Mouse (Mus musculus): ENCODE measurements around the gene Gm10491.

The Gm10491 gene

GRCm38 (mm10) chrX:7878495-7878894, 29.1 kb downstream of the Gm10491 start:
- peak; percentile 31 to 46 for DNase-seq

- peak; percentile 86 to 92 for DNase-seq
These were observed 29.6 kb downstream of the Gm10491 start, which contains the start of gene Pim2 for GRCm38 (mm10) chrX:7878007-7878419. Gene Pim2, plus strand, starts transcription at chrX:7878262.

GRCm38 (mm10) chrX:7869826-7870225, 37.8 kb downstream of the Gm10491 start:
- no peak for DNase-seq

GRCm38 (mm10) chrX:7868506-7868905, 39.1 kb downstream of the Gm10491 start:
- DNase-seq = no peak

GRCm38 (mm10) chrX:7867141-7867540, 40.5 kb downstream of the Gm10491 start:
- no peak for DNase-seq

GRCm38 (mm10) chrX:7865786-7866185, 41.8 kb downstream of the Gm10491 start:
- no peak for DNase-seq

GRCm38 (mm10) chrX:7865343-7865742, 42.3 kb downstream of the Gm10491 start:
- DNase-seq = no peak

GRCm38 (mm10) chrX:7864551-7864950, 43.1 kb downstream of the Gm10491 start:
- no peak for DNase-seq

- no peak for DNase-seq
These were observed 44.5 kb downstream of the Gm10491 start for GRCm38 (mm10) chrX:7863181-7863580.

- no peak for DNase-seq
These were observed 48.4 kb downstream of the Gm10491 start for GRCm38 (mm10) chrX:7859191-7859753.

Data from cerebellum, adult 18-20 months (tissue).